Mouse (Mus musculus) cerebellum, postnatal 36 days (tissue): ENCODE measurements at regions not wholly inside any gene's neighbourhood (a gene's known extent, or its start where the extent isn't known, plus 50 kb on each side); places are given as distances from the start of the nearest gene placed in this dataset.
A peak's percentile ranks its signal among the peaks of the same experiment; 100 is the strongest.
"Not testable (repeated sequence)": the region's sequence is repeated elsewhere in the genome, so short reads cannot be mapped to it uniquely, and the experiment has no call there.

Source experiments
- DNase-seq, 2 experiments: peaks; one replicate each; pipeline ENCODE4 v3.0.0; 2021 to 2022; ENCODE audit warnings: mixed read lengths in 2 of 2

- no peak for DNase-seq
Observed at GRCm38 (mm10) chr6:62573611-62574010, 682.1 kb upstream of the Grid2 start.

GRCm38 (mm10) chr6:62576200-62576599 is 679.5 kb upstream of the Grid2 start:
- peak; percentile 11 to 34 for DNase-seq

- no peak for DNase-seq
Observed at GRCm38 (mm10) chr6:62620543-62620942, 635.1 kb upstream of the Grid2 start.

- not testable (repeated sequence) for DNase-seq
Observed at GRCm38 (mm10) chr6:62668123-62668522, 587.6 kb upstream of the Grid2 start.

- DNase-seq = no peak
Observed at GRCm38 (mm10) chr6:62718389-62718788, 537.3 kb upstream of the Grid2 start.

- DNase-seq = no peak
Observed at GRCm38 (mm10) chr6:62719541-62720155, 536.0 kb upstream of the Grid2 start.
